Mouse (Mus musculus): ENCODE measurements around the gene Catsperz. TPM values are rescaled to one million over a fixed set of nuclear protein-coding genes. Genes with fewer than 3 reads are reported as not detected.
A peak's percentile ranks its signal among the peaks of the same experiment; 100 is the strongest.

Catsperz gene
- polyA plus RNA-seq, 1 experiment from 2014 or later: 1.9 TPM

GRCm38 (mm10) chr19:6968491-6969271 lies 43.5 kb upstream of the Catsperz start:
- Histone ChIP-seq H3K4me3 (ENCODE audit: low read depth, low read length) (peak overlapping the region; percentile 40; the same call in 1 of the 2 replicates), H3K27ac (ENCODE audit: low read length) (no peak overlapping the region), H3K9me3 (replicated peaks; ENCODE audit: control insufficient read depth, low read length, poor library complexity, severe bottlenecking) (no peaks in the 10 kb centered on the region), H3K4me1 (ENCODE audit: control insufficient read depth, insufficient read depth, low read length) (peaks cover 11% of the 10 kb centered on the region), H3K9ac (ENCODE audit: low read depth, low read length) (no peak overlapping the region), H3K27me3 (ENCODE audit: control insufficient read depth, insufficient read depth, low read depth, low read length) (peaks cover 21% of the 10 kb centered on the region), H3K4me2 (ENCODE audit: low read length) (peak overlapping the region; percentile 44), H3K36me3 (ENCODE audit: control insufficient read depth, insufficient read depth, low read length) (no peaks in the 10 kb centered on the region)
- no peak for ATAC-seq
- 17% methylated on average over 15 of the region's 15 CpGs for WGBS

GRCm38 (mm10) chr19:6956461-6956860 lies 31.3 kb upstream of the Catsperz start:
- ATAC-seq: no peak
- H3K27me3 ChIP-seq (ENCODE audit: control insufficient read depth, insufficient read depth, low read depth, low read length): no peaks in the 10 kb centered on the region
- H3K9ac ChIP-seq (ENCODE audit: low read depth, low read length): no peak overlapping the region
- H3K4me3 ChIP-seq (ENCODE audit: low read depth, low read length): no peak overlapping the region
- 81% methylated on average over 10 of the region's 10 CpGs for WGBS
- H3K36me3 ChIP-seq (ENCODE audit: control insufficient read depth, insufficient read depth, low read length): no peaks in the 10 kb centered on the region
- peaks cover 9% of the 10 kb centered on the region for H3K4me1 ChIP-seq (ENCODE audit: control insufficient read depth, insufficient read depth, low read length)
- H3K4me2 ChIP-seq (ENCODE audit: low read length): no peak overlapping the region
- H3K9me3 ChIP-seq (replicated peaks; ENCODE audit: control insufficient read depth, low read length, poor library complexity, severe bottlenecking): no peaks in the 10 kb centered on the region
- no peak overlapping the region for H3K27ac ChIP-seq (ENCODE audit: low read length)

- no peaks in the 10 kb centered on the region for H3K27me3 ChIP-seq (ENCODE audit: control insufficient read depth, insufficient read depth, low read depth, low read length)
- no peak for ATAC-seq
- WGBS: 91% methylated on average over 7 of the region's 7 CpGs
Observed at GRCm38 (mm10) chr19:6955424-6955823, 30.2 kb upstream of the Catsperz start.

GRCm38 (mm10) chr19:6954046-6954445 lies 28.9 kb upstream of the Catsperz start:
- no peak for ATAC-seq
- Histone ChIP-seq H3K36me3 (ENCODE audit: control insufficient read depth, insufficient read depth, low read length) (no peaks in the 10 kb centered on the region), H3K4me1 (ENCODE audit: control insufficient read depth, insufficient read depth, low read length) (peaks cover 17% of the 10 kb centered on the region), H3K4me3 (ENCODE audit: low read depth, low read length) (no peak overlapping the region), H3K9me3 (replicated peaks; ENCODE audit: control insufficient read depth, low read length, poor library complexity, severe bottlenecking) (no peaks in the 10 kb centered on the region), H3K9ac (ENCODE audit: low read depth, low read length) (no peak overlapping the region), H3K27ac (ENCODE audit: low read length) (no peak overlapping the region), H3K4me2 (ENCODE audit: low read length) (no peak overlapping the region), H3K27me3 (ENCODE audit: control insufficient read depth, insufficient read depth, low read depth, low read length) (no peaks in the 10 kb centered on the region)
- WGBS: 53% methylated on average over 9 of the region's 9 CpGs

More at GRCm38 (mm10) chr19:6955424-6955823, 30.2 kb upstream of the Catsperz start:
- H3K9ac ChIP-seq (ENCODE audit: low read depth, low read length): no peak overlapping the region
- H3K27ac ChIP-seq (ENCODE audit: low read length): no peak overlapping the region
- H3K4me3 ChIP-seq (ENCODE audit: low read depth, low read length): no peak overlapping the region
- peaks cover 9% of the 10 kb centered on the region for H3K4me1 ChIP-seq (ENCODE audit: control insufficient read depth, insufficient read depth, low read length)
- no peaks in the 10 kb centered on the region for H3K9me3 ChIP-seq (replicated peaks; ENCODE audit: control insufficient read depth, low read length, poor library complexity, severe bottlenecking)
- H3K36me3 ChIP-seq (ENCODE audit: control insufficient read depth, insufficient read depth, low read length): no peaks in the 10 kb centered on the region
- no peak overlapping the region for H3K4me2 ChIP-seq (ENCODE audit: low read length)

GRCm38 (mm10) chr19:6952712-6953037 lies 27.5 kb upstream of the Catsperz start:
- Histone ChIP-seq H3K27ac (ENCODE audit: low read length) (peak overlapping the region; percentile 93), H3K9me3 (replicated peaks; ENCODE audit: control insufficient read depth, low read length, poor library complexity, severe bottlenecking) (no peaks in the 10 kb centered on the region), H3K4me3 (ENCODE audit: low read depth, low read length) (peak overlapping the region; percentile 61), H3K4me1 (ENCODE audit: control insufficient read depth, insufficient read depth, low read length) (peaks cover 17% of the 10 kb centered on the region), H3K27me3 (ENCODE audit: control insufficient read depth, insufficient read depth, low read depth, low read length) (no peaks in the 10 kb centered on the region), H3K36me3 (ENCODE audit: control insufficient read depth, insufficient read depth, low read length) (no peaks in the 10 kb centered on the region), H3K4me2 (ENCODE audit: low read length) (peak overlapping the region; percentile 82), H3K9ac (ENCODE audit: low read depth, low read length) (peak overlapping the region; percentile 70)
- WGBS: 19% methylated on average over 3 of the region's 3 CpGs
- ATAC-seq: no peak

- peak overlapping the region; percentile 93 for H3K27ac ChIP-seq (ENCODE audit: low read length)
- peak overlapping the region; percentile 61 for H3K4me3 ChIP-seq (ENCODE audit: low read depth, low read length)
- WGBS: 3% methylated on average over 31 of the region's 31 CpGs
- peaks cover 17% of the 10 kb centered on the region for H3K4me1 ChIP-seq (ENCODE audit: control insufficient read depth, insufficient read depth, low read length)
- H3K36me3 ChIP-seq (ENCODE audit: control insufficient read depth, insufficient read depth, low read length): no peaks in the 10 kb centered on the region
- peak overlapping the region; percentile 82 for H3K4me2 ChIP-seq (ENCODE audit: low read length)
- H3K9ac ChIP-seq (ENCODE audit: low read depth, low read length): peak overlapping the region; percentile 70
- H3K9me3 ChIP-seq (replicated peaks; ENCODE audit: control insufficient read depth, low read length, poor library complexity, severe bottlenecking): no peaks in the 10 kb centered on the region
- H3K27me3 ChIP-seq (ENCODE audit: control insufficient read depth, insufficient read depth, low read depth, low read length): no peaks in the 10 kb centered on the region
- peak; percentile 33 for ATAC-seq
Observed at GRCm38 (mm10) chr19:6951994-6952711, 27.0 kb upstream of the Catsperz start.

- Histone ChIP-seq H3K4me1 (ENCODE audit: control insufficient read depth, insufficient read depth, low read length) (peaks cover 17% of the 10 kb centered on the region), H3K4me3 (ENCODE audit: low read depth, low read length) (peak overlapping the region; percentile 61), H3K27me3 (ENCODE audit: control insufficient read depth, insufficient read depth, low read depth, low read length) (no peaks in the 10 kb centered on the region), H3K4me2 (ENCODE audit: low read length) (peak overlapping the region; percentile 82), H3K27ac (ENCODE audit: low read length) (peak overlapping the region; percentile 93), H3K36me3 (ENCODE audit: control insufficient read depth, insufficient read depth, low read length) (no peaks in the 10 kb centered on the region), H3K9me3 (replicated peaks; ENCODE audit: control insufficient read depth, low read length, poor library complexity, severe bottlenecking) (no peaks in the 10 kb centered on the region), H3K9ac (ENCODE audit: low read depth, low read length) (peak overlapping the region; percentile 70)
- WGBS: under 1% methylated on average over 35 of the region's 35 CpGs
- peak; percentile 84 for ATAC-seq
Observed at GRCm38 (mm10) chr19:6951381-6951968, 26.3 kb upstream of the Catsperz start.

GRCm38 (mm10) chr19:6950613-6951153 lies 25.5 kb upstream of the Catsperz start:
- H3K9me3 ChIP-seq (replicated peaks; ENCODE audit: control insufficient read depth, low read length, poor library complexity, severe bottlenecking): no peaks in the 10 kb centered on the region
- H3K27ac ChIP-seq (ENCODE audit: low read length): peak overlapping the region; percentile 93
- ATAC-seq: peak; percentile 69
- no peaks in the 10 kb centered on the region for H3K27me3 ChIP-seq (ENCODE audit: control insufficient read depth, insufficient read depth, low read depth, low read length)
- H3K36me3 ChIP-seq (ENCODE audit: control insufficient read depth, insufficient read depth, low read length): no peaks in the 10 kb centered on the region
- H3K4me3 ChIP-seq (ENCODE audit: low read depth, low read length): peak overlapping the region; percentile 61
- peak overlapping the region; percentile 82 for H3K4me2 ChIP-seq (ENCODE audit: low read length)
- peak overlapping the region; percentile 70 for H3K9ac ChIP-seq (ENCODE audit: low read depth, low read length)
- WGBS: under 1% methylated on average over 28 of the region's 28 CpGs
- H3K4me1 ChIP-seq (ENCODE audit: control insufficient read depth, insufficient read depth, low read length): peaks cover 17% of the 10 kb centered on the region
